Comparison of ENCODE assay signal across 1 mouse cellular context in the genomic region with DNA sequence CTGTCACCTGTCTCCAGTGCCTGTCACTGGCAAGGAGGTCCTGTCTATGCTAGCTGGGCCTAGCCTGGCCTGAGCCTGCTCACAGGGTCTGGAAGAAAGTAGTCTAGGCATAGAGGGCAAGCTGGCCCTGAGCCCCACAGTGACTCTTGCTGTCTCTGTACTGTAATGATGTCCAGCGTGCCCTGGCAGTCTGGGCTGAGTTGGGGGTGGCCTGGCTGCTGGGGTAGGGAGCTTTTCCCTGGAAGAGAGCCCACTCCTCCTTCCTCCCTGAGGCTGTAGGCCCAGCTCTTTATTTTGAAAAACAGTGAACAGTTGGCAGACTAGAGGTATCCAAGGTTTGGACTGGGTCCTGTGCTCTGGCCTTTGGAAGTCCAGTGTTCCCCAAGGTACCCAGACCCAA.
A peak's percentile ranks its signal among the peaks of the same experiment; 100 is the strongest.
TF ChIP-seq lines count a peak whose summit lies in the region.

No protein-coding gene starts in this region.

TF ChIP-seq in myocyte, 11 proteins besides CTCF, POLR2A, EP300 and RAD21:
- TF ChIP-seq MYOD1 (IDR thresholded peaks at IDR 0.05; ENCODE audit: control insufficient read depth in 1 of 3, insufficient read length in 2 of 3, low read depth in 2 of 3) (no peak), POLR2AphosphoS2 (IDR thresholded peaks at IDR 0.05; ENCODE audit: insufficient read length, low read depth) (peak; percentile 34), TCF3 (IDR thresholded peaks at IDR 0.05; ENCODE audit: insufficient read length, low read depth) (no peak), MAX (IDR thresholded peaks at IDR 0.05; ENCODE audit: low read depth) (no peak), TCF12 (IDR thresholded peaks at IDR 0.05; ENCODE audit: insufficient read depth, poor library complexity, severe bottlenecking) (no peak), USF1 (IDR thresholded peaks at IDR 0.05; ENCODE audit: low read depth) (no peak)
TF ChIP-seq in myocyte: peak in this region for 1.
